Mouse (Mus musculus) MEL (cell line): Measurements from ENCODE around the gene Uqcc3. TPM values are rescaled to one million over a fixed set of nuclear protein-coding genes. Genes with fewer than 3 reads are reported as not detected.

Experiments used
- DNase-seq: peaks from one replicate; pipeline ENCODE4 v3.0.0; 2011; ENCODE audit warnings: low read depth, low spot score
- H3K27ac ChIP-seq: 2 replicates; pipeline ENCODE4 v1.5.1; 2012; ENCODE audit warnings: low read depth, mild to moderate bottlenecking, control low read depth, low read length, moderate library complexity; ENCODE audit not compliant: control insufficient read depth
- H3K27me3 ChIP-seq, 2 experiments: fragments of 150-350 bp in 1 of 2; sonication (generic) in 1 of 2; 2 replicates each; pipeline ENCODE4 v1.6.1; 2012; ENCODE audit warnings: low read length in 2 of 2, mild to moderate bottlenecking in 2 of 2, improper control_type of control experiment in 1 of 2, moderate library complexity in 1 of 2; ENCODE audit not compliant: insufficient read depth in 2 of 2, control insufficient read depth in 1 of 2
- H3K36me3 ChIP-seq, 2 experiments: 2 replicates each; pipeline ENCODE4 v1.6.1; 2012 to 2014; ENCODE audit warnings: low read length in 2 of 2, improper control_type of control experiment in 1 of 2, inconsistent platforms in 1 of 2, mild to moderate bottlenecking in 1 of 2; ENCODE audit not compliant: insufficient read depth in 2 of 2, control insufficient read depth in 1 of 2
- H3K4me1 ChIP-seq, 2 experiments: fragments of 150-350 bp in 1 of 2; sonication (generic) in 1 of 2; 2 replicates each; pipeline ENCODE4 v1.6.1; 2012; ENCODE audit warnings: low read length in 2 of 2, improper control_type of control experiment in 1 of 2, mild to moderate bottlenecking in 1 of 2; ENCODE audit not compliant: insufficient read depth in 2 of 2, control insufficient read depth in 1 of 2
- H3K4me3 ChIP-seq, 2 experiments: fragments of 150-350 bp in 1 of 2; sonication (generic) in 1 of 2; 2 replicates each; pipeline ENCODE4 v1.5.1; 2012; ENCODE audit warnings: low read depth in 2 of 2, low read length in 2 of 2, mild to moderate bottlenecking in 2 of 2, moderate library complexity in 2 of 2, control low read depth in 1 of 2, improper control_type of control experiment in 1 of 2; ENCODE audit not compliant: control insufficient read depth in 1 of 2, insufficient read depth in 1 of 2
- H3K79me2 ChIP-seq: 2 replicates; pipeline ENCODE4 v1.6.1; 2012; ENCODE audit warnings: mild to moderate bottlenecking, low read length, moderate library complexity; ENCODE audit not compliant: control insufficient read depth, poor library complexity, insufficient read depth
- H3K9ac ChIP-seq: 2 replicates; pipeline ENCODE4 v1.6.1; 2012; ENCODE audit warnings: low read depth, mild to moderate bottlenecking, control low read depth, low read length, moderate library complexity; ENCODE audit not compliant: control insufficient read depth, poor library complexity, severe bottlenecking
- H3K9me3 ChIP-seq: fragments of 150-350 bp; sonication (generic); replicated peaks from 2 replicates; pipeline ENCODE4 v1.6.1; 2012; ENCODE audit warnings: mild to moderate bottlenecking, low read length, improper control_type of control experiment, moderate library complexity; ENCODE audit not compliant: insufficient read depth
- BHLHE40 ChIP-seq: IDR thresholded peaks from 2 replicates; pipeline ENCODE4 v1.6.1; 2012; ENCODE audit warnings: low read depth, mild to moderate bottlenecking, inconsistent platforms, low read length, improper control_type of control experiment, borderline replicate concordance
- CHD1 ChIP-seq: IDR thresholded peaks from 2 replicates; pipeline ENCODE4 v1.6.1; 2012; ENCODE audit warnings: low read depth, mild to moderate bottlenecking, inconsistent platforms, low read length, improper control_type of control experiment
- E2F4 ChIP-seq: IDR thresholded peaks from 2 replicates; pipeline ENCODE4 v1.6.1; 2011; ENCODE audit warnings: low read depth, low read length, improper control_type of control experiment, borderline replicate concordance
- ELF1 ChIP-seq: IDR thresholded peaks from 2 replicates; pipeline ENCODE4 v1.6.1; 2014; ENCODE audit warnings: low read depth, mild to moderate bottlenecking, inconsistent platforms, low read length, improper control_type of control experiment, moderate library complexity
- EP300 ChIP-seq, 2 experiments: IDR thresholded peaks; 2 replicates each; pipeline ENCODE4 v1.6.1; 2011; ENCODE audit warnings: improper control_type of control experiment in 2 of 2, low read length in 2 of 2, low read depth in 1 of 2, mild to moderate bottlenecking in 1 of 2
- ETS1 ChIP-seq: IDR thresholded peaks from 2 replicates; pipeline ENCODE4 v1.6.1; 2012; ENCODE audit warnings: low read depth, mild to moderate bottlenecking, inconsistent platforms, low read length, improper control_type of control experiment, moderate library complexity
- HCFC1 ChIP-seq: IDR thresholded peaks from 2 replicates; pipeline ENCODE4 v1.6.1; 2012; ENCODE audit warnings: low read depth, mild to moderate bottlenecking, inconsistent platforms, low read length, improper control_type of control experiment, moderate library complexity
- KAT2A ChIP-seq: conservative IDR thresholded peaks from 2 replicates; pipeline ENCODE4 v1.6.1; 2012; ENCODE audit warnings: low read depth, low read length, improper control_type of control experiment, inconsistent platforms
- MAFK ChIP-seq: IDR thresholded peaks from 2 replicates; pipeline ENCODE4 v1.6.1; 2011; ENCODE audit warnings: low read depth, mild to moderate bottlenecking, low read length, improper control_type of control experiment, borderline replicate concordance
- MAZ ChIP-seq: IDR thresholded peaks from 2 replicates; pipeline ENCODE4 v1.6.1; 2012; ENCODE audit warnings: low read depth, mild to moderate bottlenecking, inconsistent platforms, low read length, improper control_type of control experiment
- MEF2A ChIP-seq: IDR thresholded peaks from 2 replicates; pipeline ENCODE4 v1.6.1; 2014; ENCODE audit warnings: low read depth, mild to moderate bottlenecking, inconsistent platforms, low read length, improper control_type of control experiment; ENCODE audit not compliant: poor library complexity, insufficient replicate concordance, severe bottlenecking; ENCODE audit errors: extremely low read depth
- MXI1 ChIP-seq: IDR thresholded peaks from 2 replicates; pipeline ENCODE4 v1.6.1; 2011; ENCODE audit warnings: mild to moderate bottlenecking, low read depth, low read length, improper control_type of control experiment
- NELFE ChIP-seq: IDR thresholded peaks from 2 replicates; pipeline ENCODE4 v1.6.1; 2011; ENCODE audit warnings: low read depth, low read length, improper control_type of control experiment
- NRF1 ChIP-seq: IDR thresholded peaks from 2 replicates; pipeline ENCODE4 v1.6.1; 2014; ENCODE audit warnings: low read depth, mild to moderate bottlenecking, inconsistent platforms, low read length, improper control_type of control experiment, moderate library complexity; ENCODE audit not compliant: poor library complexity, insufficient read depth, severe bottlenecking
- POLR2A ChIP-seq, 2 experiments: IDR thresholded peaks; 2 replicates each; pipeline ENCODE4 v1.6.1; 2011 to 2012; ENCODE audit warnings: low read length in 2 of 2, mild to moderate bottlenecking in 2 of 2, control low read depth in 1 of 2, improper control_type of control experiment in 1 of 2, low read depth in 1 of 2, moderate library complexity in 1 of 2; ENCODE audit not compliant: control insufficient read depth in 1 of 2, insufficient read depth in 1 of 2, poor library complexity in 1 of 2
- POLR2AphosphoS2 ChIP-seq: IDR thresholded peaks from 2 replicates; pipeline ENCODE4 v1.6.1; 2011; ENCODE audit warnings: low read length, improper control_type of control experiment
- POLR2AphosphoS5 ChIP-seq: IDR thresholded peaks from 2 replicates; pipeline ENCODE4 v1.6.1; 2012; ENCODE audit warnings: low read depth, borderline replicate concordance, mild to moderate bottlenecking, inconsistent platforms, low read length, moderate library complexity, mixed read lengths
- USF2 ChIP-seq, 2 experiments: IDR thresholded peaks; 2 replicates each; pipeline ENCODE4 v1.6.1; 2011 to 2012; ENCODE audit warnings: improper control_type of control experiment in 2 of 2, low read length in 2 of 2, borderline replicate concordance in 1 of 2, inconsistent platforms in 1 of 2, low read depth in 1 of 2, mild to moderate bottlenecking in 1 of 2; ENCODE audit not compliant: insufficient read depth in 1 of 2
- ZC3H11A ChIP-seq: IDR thresholded peaks from 2 replicates; pipeline ENCODE4 v1.6.1; 2012; ENCODE audit warnings: low read depth, mild to moderate bottlenecking, inconsistent platforms, low read length, improper control_type of control experiment
- ZKSCAN1 ChIP-seq: IDR thresholded peaks from 2 replicates; pipeline ENCODE4 v1.6.1; 2012; ENCODE audit warnings: low read depth, mild to moderate bottlenecking, inconsistent platforms, low read length, improper control_type of control experiment, moderate library complexity
- ZNF384 ChIP-seq: IDR thresholded peaks from 2 replicates; pipeline ENCODE4 v1.6.1; 2012; ENCODE audit warnings: low read depth, mild to moderate bottlenecking, inconsistent platforms, low read length, improper control_type of control experiment
- polyA plus RNA-seq, 2 experiments: library from polyadenylated mRNA; stranded (reverse) in 1 of 2; unstranded in 1 of 2; fragments of >175 nt in 1 of 2; fragments of >200 nt in 1 of 2; gene quantifications; 2 replicates each; pipeline versions ENCODE4 v1.2.1 to v1.2.4; 2012; ENCODE audit warnings: low replicate concordance in 2 of 2, low read depth in 1 of 2; ENCODE audit not compliant: insufficient read length in 2 of 2, insufficient read depth in 1 of 2, missing spikeins in 1 of 2
- total RNA-seq: library from RNA; depleted of rRNA; stranded (reverse); fragments of 300-350 nt; gene quantifications from 2 replicates; pipeline ENCODE4 v1.2.3, GENCODE M21; 2012

Uqcc3 gene
- total and polyA plus RNA-seq, 3 experiments = 49.4 to 55.0 TPM; not detected in 1

- TF ChIP-seq E2F4 (no peak), ETS1 (no peak), POLR2AphosphoS2 (no peak), KAT2A (no peak), BHLHE40 (peak; percentile 75; the same call in 1 of the 2 replicates), NRF1 (no peak), POLR2AphosphoS5 (no peak), MAFK (peak; percentile 99), EP300 (IDR thresholded peaks at IDR 0.05; ENCODE audit: low read depth in 1 of 2, low read length in 2 of 2) (no peak), CHD1 (no peak), USF2 (IDR thresholded peaks at IDR 0.05; ENCODE audit: borderline replicate concordance in 1 of 2, insufficient read depth in 1 of 2, low read depth in 1 of 2, low read length in 2 of 2) (0 out of 4 replicates have a peak, but pooled peaks of 1 of the 2 experiments have one; percentile 46), ZNF384 (no peak), MEF2A (no peak), MXI1 (peak; percentile 64; the same call in 1 of the 2 replicates), NELFE (no peak)
These were observed 23.0 kb downstream of the Uqcc3 start (continued) for GRCm38 (mm10) chr19:8857689-8858088.

GRCm38 (mm10) chr19:8853117-8853516, 27.6 kb downstream of the Uqcc3 start:
- H3K4me3 ChIP-seq = no peak overlapping the region
- H3K27ac ChIP-seq = no peak overlapping the region
- DNase-seq = no peak
- no peaks in the 10 kb centered on the region for H3K36me3 ChIP-seq
- no peak overlapping the region for H3K9ac ChIP-seq
- no peaks in the 10 kb centered on the region for H3K4me1 ChIP-seq
- H3K79me2 ChIP-seq = no peaks in the 10 kb centered on the region
- TF ChIP-seq POLR2AphosphoS5 (no peak), POLR2A (IDR thresholded peaks at IDR 0.05; ENCODE audit: control insufficient read depth in 1 of 2, insufficient read depth in 1 of 2, low read depth in 1 of 2, low read length in 2 of 2, poor library complexity in 1 of 2) (no peak), ELF1 (no peak), ETS1 (no peak), HCFC1 (no peak), CHD1 (no peak), ZC3H11A (no peak), ZKSCAN1 (no peak), MXI1 (no peak), MAZ (no peak), E2F4 (no peak), MEF2A (no peak), BHLHE40 (no peak)
- no peaks in the 10 kb centered on the region for H3K27me3 ChIP-seq
- H3K9me3 ChIP-seq = no peaks in the 10 kb centered on the region
